Mouse (Mus musculus) gastrocnemius, postnatal 4 days (tissue): Measurements from ENCODE around the gene Gm10024. TPM values are rescaled to one million over a fixed set of nuclear protein-coding genes. Genes with fewer than 3 reads are reported as not detected.
"Not testable (repeated sequence)": the region's sequence is repeated elsewhere in the genome, so short reads cannot be mapped to it uniquely, and the experiment has no call there.

Source experiments
- DNase-seq, 2 experiments: peaks; one replicate each; pipeline ENCODE4 v3.0.0; 2021 to 2022; ENCODE audit warnings: low spot score in 2 of 2, mixed read lengths in 2 of 2
- long read RNA-seq, 2 experiments: library from polyadenylated mRNA; stranded (forward); transcript quantifications; one replicate each; pipeline ENCODE4 v2.0.0; 2021
- total RNA-seq, 2 experiments: library from RNA; stranded (reverse); gene quantifications; 2 replicates each; pipeline ENCODE4 v1.2.3; 2021

Gene Gm10024
- total RNA-seq, result not detected
- long read RNA-seq, experiment 1, partial matches to known transcripts, result 0 of 1 reads
- long read RNA-seq, experiment 1, other reads (novel, unspliced or antisense), result 0 of 1 reads
- long read RNA-seq, experiment 2, result 0 reads

GRCm38 (mm10) chr10:77711157-77711556, at the start of gene Gm10024:
Gene Gm10024 (plus strand): TSS chr10:77711457.
- DNase-seq, result not testable (repeated sequence)

- no peak for DNase-seq
Measured at GRCm38 (mm10) chr10:77663949-77664665, 47.1 kb upstream of the Gm10024 start.

- DNase-seq, result peak in 1 of 2 experiments; percentile 22
Measured at GRCm38 (mm10) chr10:77666342-77666741, 44.9 kb upstream of the Gm10024 start.

- peak in 1 of 2 experiments; percentile 11 for DNase-seq
Measured at GRCm38 (mm10) chr10:77667402-77667801, 43.9 kb upstream of the Gm10024 start.

GRCm38 (mm10) chr10:77670710-77671109, 40.5 kb upstream of the Gm10024 start:
- no peak for DNase-seq

- no peak for DNase-seq
Measured at GRCm38 (mm10) chr10:77671519-77671918, 39.7 kb upstream of the Gm10024 start.

- DNase-seq, result no peak
Measured at GRCm38 (mm10) chr10:77673765-77674164, 37.5 kb upstream of the Gm10024 start.

- DNase-seq, result no peak
Measured at GRCm38 (mm10) chr10:77677562-77677961, 33.7 kb upstream of the Gm10024 start.

- no peak for DNase-seq
Measured at GRCm38 (mm10) chr10:77682994-77683393, 28.3 kb upstream of the Gm10024 start.

GRCm38 (mm10) chr10:77684181-77684580, 27.1 kb upstream of the Gm10024 start:
- no peak for DNase-seq

- no peak for DNase-seq
Measured at GRCm38 (mm10) chr10:77685895-77686664, 25.2 kb upstream of the Gm10024 start, which contains the start of gene Tspear. Gene Tspear (plus strand): TSS chr10:77686569.

- DNase-seq, result no peak
Measured at GRCm38 (mm10) chr10:77687021-77687420, 24.2 kb upstream of the Gm10024 start.

- DNase-seq, result not testable (repeated sequence)
Measured at GRCm38 (mm10) chr10:77690356-77690807, 20.9 kb upstream of the Gm10024 start, which contains the start of gene Gm19402. Gene Gm19402 (minus strand): TSS chr10:77690757.

GRCm38 (mm10) chr10:77697133-77697532, 14.1 kb upstream of the Gm10024 start, which contains the start of gene Gm9508:
Gene Gm9508 (minus strand): TSS chr10:77697233.
- DNase-seq, result no peak

GRCm38 (mm10) chr10:77706326-77706725, 4.9 kb upstream of the Gm10024 start, which contains the start of gene Gm10272:
Gene Gm10272 (plus strand): TSS chr10:77706626.
- no peak for DNase-seq

- DNase-seq, result no peak
Measured at GRCm38 (mm10) chr10:77709831-77710230, 1.4 kb upstream of the Gm10024 start.

GRCm38 (mm10) chr10:77713734-77714133, 2.5 kb downstream of the Gm10024 start:
- no peak for DNase-seq

GRCm38 (mm10) chr10:77715507-77715906, 4.2 kb downstream of the Gm10024 start, which contains the start of gene Gm10142:
Gene Gm10142 (plus strand): TSS chr10:77715807.
- no peak for DNase-seq

GRCm38 (mm10) chr10:77720299-77720698, 9.0 kb downstream of the Gm10024 start, which contains the start of gene Krtap12-1:
Gene Krtap12-1 (plus strand): TSS chr10:77720599.
- not testable (repeated sequence) for DNase-seq

- DNase-seq, result no peak
Measured at GRCm38 (mm10) chr10:77724855-77725254, 13.6 kb downstream of the Gm10024 start.

GRCm38 (mm10) chr10:77726186-77726585, 14.9 kb downstream of the Gm10024 start, which contains the start of gene Gm10100:
Gene Gm10100 (plus strand): TSS chr10:77726486.
- no peak for DNase-seq
